Mouse (Mus musculus) E14TG2a.4 (cell line): ENCODE results near the gene Akap12.

Experiments used
- CTCF ChIP-seq: conservative IDR thresholded peaks from 2 replicates; pipeline ENCODE4 v1.5.1; 2014; ENCODE audit warnings: low read length
- POU5F1 ChIP-seq: IDR thresholded peaks from 2 replicates; pipeline ENCODE4 v1.6.1; 2014; ENCODE audit warnings: low read length, borderline replicate concordance

DNA sequence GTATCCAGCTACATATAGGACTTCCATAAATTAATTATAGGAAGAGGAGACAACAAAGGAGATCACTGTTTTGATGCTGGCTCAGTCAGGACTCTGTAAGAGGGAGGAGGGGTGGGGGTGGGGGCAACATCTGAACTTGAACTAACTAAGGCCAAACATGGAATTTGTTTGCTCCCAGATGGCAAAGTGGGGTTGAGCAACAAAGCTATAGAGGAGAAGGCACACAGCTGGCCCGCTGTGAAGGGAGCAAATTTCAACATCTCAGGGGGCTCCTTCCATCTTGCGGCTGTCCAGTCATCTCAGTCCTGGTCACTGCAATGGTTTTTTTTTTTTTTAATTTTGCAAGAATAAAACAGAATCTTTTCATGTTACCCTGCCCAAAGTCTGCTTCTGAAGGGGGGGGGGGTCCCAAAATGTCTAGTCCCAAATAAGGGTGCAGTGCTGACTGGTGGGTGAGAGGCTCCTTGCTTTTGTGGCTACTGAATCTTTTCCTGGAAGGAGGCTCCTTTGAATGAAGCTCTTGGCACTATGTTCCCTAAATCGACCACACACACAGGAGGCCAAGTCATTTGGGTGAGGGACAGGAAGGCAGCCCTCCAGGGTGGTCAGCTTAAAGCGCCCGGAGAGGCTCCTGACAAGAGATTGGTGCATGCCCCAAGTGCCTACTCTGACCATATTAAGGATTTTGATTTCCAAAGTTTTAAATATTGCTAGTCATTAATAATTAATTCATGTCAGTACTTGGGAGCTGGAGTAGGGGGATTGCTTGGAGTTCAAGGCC is 26.2 kb upstream of the Akap12 start:
- TF ChIP-seq CTCF (no peak), POU5F1 (no peak)
